Mouse (Mus musculus) thymus, adult 2 months (tissue): Measurements from ENCODE around the gene Copz2. TPM values are rescaled to one million over a fixed set of nuclear protein-coding genes. Genes with fewer than 3 reads are reported as not detected.
"Not testable (repeated sequence)": the region's sequence is repeated elsewhere in the genome, so short reads cannot be mapped to it uniquely, and the experiment has no call there.

Source experiments
- DNase-seq: peaks from one replicate; pipeline ENCODE4 v3.0.0; 2021
- H3K27ac ChIP-seq: fragments of 200-500 bp; 2 replicates; pipeline ENCODE4 v1.5.1; 2012; ENCODE audit warnings: low read length, control low read depth; ENCODE audit not compliant: control insufficient read depth, insufficient read depth
- H3K27me3 ChIP-seq: fragments of 200-500 bp; 2 replicates; pipeline ENCODE4 v1.6.1; 2012; ENCODE audit warnings: mild to moderate bottlenecking, low read length, moderate library complexity, mixed read lengths; ENCODE audit not compliant: control insufficient read depth, insufficient read depth
- H3K36me3 ChIP-seq: fragments of 200-500 bp; 2 replicates; pipeline ENCODE4 v1.6.1; 2012; ENCODE audit warnings: mild to moderate bottlenecking, low read length, moderate library complexity; ENCODE audit not compliant: control insufficient read depth, insufficient read depth
- H3K4me1 ChIP-seq: fragments of 200-500 bp; replicated peaks from 2 replicates; pipeline ENCODE4 v1.6.1; 2012; ENCODE audit warnings: low read length; ENCODE audit not compliant: control insufficient read depth, insufficient read depth
- H3K4me3 ChIP-seq: fragments of 200-500 bp; 2 replicates; pipeline ENCODE4 v1.5.1; 2012; ENCODE audit warnings: mild to moderate bottlenecking, low read length, control low read depth, moderate library complexity; ENCODE audit not compliant: control insufficient read depth, insufficient read depth
- CTCF ChIP-seq: fragments of 200-500 bp; IDR thresholded peaks from 2 replicates; pipeline ENCODE4 v1.5.1; 2012; ENCODE audit warnings: mild to moderate bottlenecking, control low read depth, low read length, moderate library complexity, borderline replicate concordance; ENCODE audit not compliant: control insufficient read depth, poor library complexity, insufficient read depth; ENCODE audit errors: extremely low read depth
- POLR2A ChIP-seq: fragments of 200-500 bp; IDR thresholded peaks from 2 replicates; pipeline ENCODE4 v1.6.1; 2012; ENCODE audit warnings: mild to moderate bottlenecking, low read length, control low read depth, moderate library complexity; ENCODE audit not compliant: control insufficient read depth, poor library complexity, insufficient read depth; ENCODE audit errors: extremely low read depth
- WGBS: fragments of 180-500 bp; shearing (Covaris S2); methylation state at CpG from one replicate; pipeline ENCODE4 v1.1.7; 2018; 5-methylcytosine and 5-hydroxymethylcytosine counted together
- polyA plus RNA-seq: library from polyadenylated mRNA; depleted of rRNA; stranded (reverse); fragments of >200 nt; gene quantifications from 2 replicates; pipeline ENCODE4 v1.2.3, GENCODE M21; 2012

Gene Copz2
- polyA plus RNA-seq, 1 experiment: 25.3 TPM

DNA sequence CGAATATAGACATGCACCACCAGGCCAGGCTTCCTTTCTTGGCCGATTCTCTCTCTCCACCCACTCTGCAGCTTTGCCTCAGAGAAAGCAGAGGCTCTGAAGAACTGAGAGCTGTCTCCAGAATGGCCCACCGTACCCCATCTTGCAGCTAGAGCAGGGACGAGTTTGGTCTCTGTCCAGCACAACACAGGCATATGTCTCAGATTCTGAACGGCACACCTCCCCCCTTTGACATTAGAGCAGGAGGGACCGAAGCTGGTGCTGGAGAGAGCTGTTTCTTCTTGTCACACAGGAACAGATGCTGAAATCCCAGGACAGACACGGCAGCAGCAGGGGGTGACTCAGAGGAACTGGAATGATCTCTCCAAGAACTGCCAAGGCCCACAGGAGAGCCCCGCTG lies 9.4 kb upstream of the Copz2 start:
- Histone ChIP-seq H3K27me3 (no peaks in the 10 kb centered on the region), H3K4me1 (no peaks in the 10 kb centered on the region), H3K4me3 (no peak overlapping the region), H3K36me3 (no peaks in the 10 kb centered on the region), H3K27ac (no peak overlapping the region)
- TF ChIP-seq POLR2A: no peak
- no peak for TF ChIP-seq CTCF
- DNase-seq: no peak
- WGBS: 84% methylated on average over 8 of the region's 8 CpGs

DNA sequence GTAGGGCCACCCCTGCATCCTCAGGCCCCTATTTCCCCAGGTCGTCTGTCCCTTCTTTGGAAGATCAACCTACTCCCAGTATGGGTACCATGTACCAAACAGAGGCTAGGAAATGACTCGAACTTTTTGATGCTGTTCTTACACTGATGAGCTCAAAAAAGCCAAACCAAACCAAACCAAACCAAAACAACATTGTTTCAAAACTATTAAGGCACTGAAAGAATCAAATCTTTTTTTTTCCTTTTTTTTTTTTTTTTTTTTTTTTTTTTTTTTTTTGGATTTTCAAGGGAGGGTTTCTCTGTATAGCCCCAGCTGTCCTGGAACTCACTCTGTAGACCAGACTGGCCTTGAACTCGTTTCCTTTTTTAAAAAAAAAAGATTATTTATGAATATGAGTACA lies 6.0 kb upstream of the Copz2 start:
- Histone ChIP-seq H3K4me3 (no peak overlapping the region), H3K27me3 (peaks cover 2% of the 10 kb centered on the region; the same call in 1 of the 2 replicates), H3K27ac (no peak overlapping the region), H3K36me3 (no peaks in the 10 kb centered on the region), H3K4me1 (no peaks in the 10 kb centered on the region)
- no peak for TF ChIP-seq CTCF
- TF ChIP-seq POLR2A: no peak
- no peak for DNase-seq
- 68% methylated on average over 3 of the region's 3 CpGs for WGBS

DNA sequence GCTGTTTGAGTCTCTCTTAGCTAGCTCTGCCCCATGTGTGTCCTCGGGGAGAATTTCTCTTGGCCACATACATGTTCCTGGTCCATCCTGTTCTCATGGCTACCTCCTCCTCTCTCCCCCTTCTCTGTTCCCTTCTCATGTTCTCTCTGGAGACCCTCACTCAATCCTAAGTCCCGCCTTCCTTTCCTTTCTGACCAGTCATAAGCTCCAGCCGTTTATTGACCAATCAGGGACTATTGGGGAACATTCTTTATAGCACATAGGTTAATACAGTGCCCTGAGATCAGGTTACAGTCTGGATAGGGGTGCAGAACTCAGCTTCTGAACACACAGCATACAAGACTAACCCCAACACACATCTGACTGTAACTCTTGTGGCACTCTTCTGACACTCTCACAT lies 2.4 kb upstream of the Copz2 start:
- DNase-seq: no peak
- WGBS: 72% methylated on average over 3 of the region's 3 CpGs
- no peak overlapping the region for H3K4me3 ChIP-seq
- peaks cover 21% of the 10 kb centered on the region; the same call in 1 of the 2 replicates for H3K27me3 ChIP-seq
- no peak for TF ChIP-seq POLR2A
- no peak for TF ChIP-seq CTCF
- no peak overlapping the region for H3K27ac ChIP-seq
- peaks cover 5% of the 10 kb centered on the region; the same call in 1 of the 2 replicates for H3K4me1 ChIP-seq
- no peaks in the 10 kb centered on the region for H3K36me3 ChIP-seq

DNA sequence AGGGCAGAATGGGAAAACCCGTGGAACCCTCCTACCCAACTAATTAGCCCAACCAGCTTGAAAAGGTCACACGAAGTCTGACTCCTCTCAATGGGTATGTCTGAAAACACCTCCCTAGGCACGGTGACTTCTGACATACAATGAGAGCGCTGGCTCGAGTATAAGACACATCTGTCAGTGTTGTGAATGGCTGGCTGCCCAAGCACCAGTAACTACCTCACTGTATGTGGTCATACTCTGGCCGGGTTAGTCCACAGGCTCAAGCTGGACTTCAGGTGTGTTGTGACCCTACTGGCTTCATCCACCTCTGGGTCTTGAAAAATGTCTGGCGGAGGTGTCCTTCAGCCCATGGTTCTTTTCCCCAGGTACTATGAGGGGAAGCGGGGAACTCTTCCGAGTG lies 976 bp upstream of the Copz2 start:
- TF ChIP-seq CTCF (no peak), POLR2A (no peak)
- Histone ChIP-seq H3K27me3 (peaks cover 21% of the 10 kb centered on the region; the same call in 1 of the 2 replicates), H3K36me3 (no peaks in the 10 kb centered on the region), H3K4me1 (peaks cover 5% of the 10 kb centered on the region; the same call in 1 of the 2 replicates), H3K27ac (no peak overlapping the region), H3K4me3 (no peak overlapping the region)
- 83% methylated on average over 9 of the region's 9 CpGs for WGBS
- DNase-seq: no peak

DNA sequence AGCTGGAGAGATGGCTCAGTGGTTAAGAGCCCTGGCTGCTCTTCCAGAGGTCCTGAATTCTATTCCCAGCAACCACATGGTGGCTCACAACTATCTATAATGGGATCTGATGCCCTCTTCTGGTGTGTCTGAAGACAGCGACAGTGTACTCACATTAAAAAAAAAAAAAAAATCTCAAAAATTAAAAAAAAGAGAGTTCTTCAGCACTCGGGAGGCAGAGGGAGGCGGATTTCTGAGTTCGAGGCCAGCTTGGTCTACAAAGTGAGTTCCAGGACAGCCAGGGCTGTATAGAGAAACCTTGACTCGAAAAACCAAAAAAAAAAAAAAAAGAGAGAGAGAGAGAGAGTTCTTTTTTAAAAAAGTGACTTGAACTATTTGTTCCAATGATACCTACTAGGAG lies 525 bp upstream of the Copz2 start:
- not testable (repeated sequence) for H3K27ac ChIP-seq, H3K4me3 ChIP-seq
- 66% methylated on average over 5 of the region's 5 CpGs for WGBS

DNA sequence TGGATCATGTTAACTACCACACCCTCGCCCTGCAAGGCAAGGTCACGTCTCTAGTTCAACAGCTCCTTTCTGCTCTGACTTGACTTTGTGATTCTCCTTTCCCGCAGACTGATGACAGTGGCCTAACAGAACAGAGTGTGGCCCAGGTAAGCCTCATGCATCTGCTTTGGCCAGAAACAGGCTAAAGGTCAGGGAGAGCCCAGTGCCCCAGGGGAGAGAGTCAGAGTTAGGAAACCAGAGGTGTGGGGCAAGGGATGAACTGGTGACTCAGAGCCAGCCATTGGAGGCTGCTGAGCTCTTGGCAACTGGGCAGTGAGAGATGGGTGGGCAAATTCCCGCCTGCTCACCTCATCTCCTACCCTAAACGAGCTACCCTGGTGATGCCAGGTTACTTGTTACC lies 7.8 kb downstream of the Copz2 start:
- Histone ChIP-seq H3K36me3 (no peaks in the 10 kb centered on the region), H3K27ac (no peak overlapping the region), H3K4me1 (peaks cover 5% of the 10 kb centered on the region), H3K27me3 (no peaks in the 10 kb centered on the region), H3K4me3 (no peak overlapping the region)
- TF ChIP-seq CTCF (no peak), POLR2A (no peak)
- 92% methylated on average over 5 of the region's 5 CpGs for WGBS
- no peak for DNase-seq

More for the DNA sequence above, 525 bp upstream of the Copz2 start:
- not testable (repeated sequence) for H3K4me1 ChIP-seq, H3K36me3 ChIP-seq, DNase-seq
- H3K27me3 ChIP-seq: peaks cover 21% of the 10 kb centered on the region; the same call in 1 of the 2 replicates

DNA sequence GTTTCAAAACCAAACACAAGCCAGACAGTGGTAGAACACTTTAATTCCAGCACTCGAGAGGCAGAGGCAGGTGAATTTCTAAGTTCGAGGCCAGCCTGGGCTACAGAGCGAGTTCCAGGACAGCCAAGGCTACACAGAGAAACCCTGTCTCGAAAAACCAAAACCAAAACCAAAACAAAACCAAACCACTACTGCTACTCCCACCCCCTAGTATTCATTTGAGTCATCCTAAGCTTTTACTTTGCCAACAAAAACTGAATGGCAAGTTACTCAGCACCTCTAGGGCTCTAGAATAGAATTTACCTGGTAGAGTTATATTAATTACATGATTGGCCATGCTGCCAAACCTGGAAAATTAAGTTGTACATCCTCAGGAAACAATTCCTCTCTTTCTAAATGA lies 10.0 kb downstream of the Copz2 start:
- DNase-seq: no peak
- TF ChIP-seq CTCF (no peak), POLR2A (no peak)
- Histone ChIP-seq H3K27ac (no peak overlapping the region), H3K4me1 (peaks cover 5% of the 10 kb centered on the region), H3K27me3 (no peaks in the 10 kb centered on the region; the same call in 1 of the 2 replicates), H3K36me3 (no peaks in the 10 kb centered on the region), H3K4me3 (no peak overlapping the region)
- 62% methylated on average over 4 of the region's 4 CpGs for WGBS
